Mouse (Mus musculus) heart, embryonic 11.5 days (tissue): ENCODE measurements around the gene Bcat2. TPM values are rescaled to one million over a fixed set of nuclear protein-coding genes. Genes with fewer than 3 reads are reported as not detected.

Source experiments
- ATAC-seq: fragments of 200-750 bp; cut with Nextera tagmentation; replicated peaks from 2 replicates; pipeline ENCODE4 v1.8.0; 2017; ENCODE audit warnings: moderate library complexity; ENCODE audit not compliant: insufficient number of reproducible peaks, low FRiP score, low TSS enrichment
- H3K27ac ChIP-seq: fragments of 300-500 bp; sonication (generic); 2 replicates; pipeline ENCODE4 v1.5.1; 2014; ENCODE audit warnings: mild to moderate bottlenecking, low read depth, low read length
- H3K27me3 ChIP-seq: fragments of 300-500 bp; sonication (generic); 2 replicates; pipeline ENCODE4 v1.6.1; 2014; ENCODE audit warnings: mild to moderate bottlenecking, low read length, mixed read lengths; ENCODE audit not compliant: control insufficient read depth, insufficient read depth
- H3K36me3 ChIP-seq: fragments of 300-500 bp; sonication (generic); 2 replicates; pipeline ENCODE4 v1.6.1; 2014; ENCODE audit warnings: mild to moderate bottlenecking, low read length, moderate library complexity, mixed read lengths; ENCODE audit not compliant: control insufficient read depth, insufficient read depth
- H3K4me1 ChIP-seq: fragments of 300-500 bp; sonication (generic); 2 replicates; pipeline ENCODE4 v1.6.1; 2014; ENCODE audit warnings: low read length; ENCODE audit not compliant: control insufficient read depth, insufficient read depth
- H3K4me2 ChIP-seq: fragments of 300-500 bp; sonication (generic); 2 replicates; pipeline ENCODE4 v1.6.1; 2014; ENCODE audit warnings: mild to moderate bottlenecking, moderate library complexity
- H3K4me3 ChIP-seq: fragments of 300-500 bp; sonication (generic); 2 replicates; pipeline ENCODE4 v1.5.1; 2014; ENCODE audit warnings: low read depth, low read length
- H3K9ac ChIP-seq: fragments of 300-500 bp; sonication (generic); 2 replicates; pipeline ENCODE4 v1.6.1; 2014; ENCODE audit warnings: mild to moderate bottlenecking, low read depth, low read length, moderate library complexity
- H3K9me3 ChIP-seq: fragments of 300-500 bp; sonication (generic); replicated peaks from 2 replicates; pipeline ENCODE4 v1.6.1; 2016; ENCODE audit warnings: low read length; ENCODE audit not compliant: control insufficient read depth
- WGBS: fragments of 180-500 bp; shearing (Covaris S2); extraction: QIAGEN DNeasy Blood & Tissue Kit; methylation state at CpG from one replicate; pipeline ENCODE4 v1.1.7; 2014; ENCODE audit not compliant: insufficient replicate concordance; 5-methylcytosine and 5-hydroxymethylcytosine counted together
- polyA plus RNA-seq: library from polyadenylated mRNA; unstranded; fragments of >200 nt; fragmentation: Nextera tagmentation; extraction: Ambion mirVana; gene quantifications from 2 replicates; pipeline ENCODE4 v1.2.1, GENCODE M21; 2014

The Bcat2 gene
- polyA plus RNA-seq, 1 experiment from 2014 or later = 69.1 TPM

- no peak for ATAC-seq
- WGBS = 43% methylated on average over 8 of the region's 8 CpGs
- no peak within 1 kb of the TSS for H3K9ac ChIP-seq
Observed at GRCm38 (mm10) chr7:45554744-45555143, 15.2 kb upstream of the Bcat2 start, which contains the start of gene Hsd17b14. TSS of gene Hsd17b14 (plus strand) at chr7:45554893.

GRCm38 (mm10) chr7:45555787-45556186, 14.2 kb upstream of the Bcat2 start:
- Histone ChIP-seq H3K9me3 (no peaks in the 10 kb centered on the region), H3K9ac (no peak overlapping the region), H3K27me3 (no peaks in the 10 kb centered on the region), H3K4me1 (no peaks in the 10 kb centered on the region), H3K36me3 (no peaks in the 10 kb centered on the region), H3K27ac (no peak overlapping the region), H3K4me2 (no peak overlapping the region; the same call in 1 of the 2 replicates), H3K4me3 (no peak overlapping the region)
- no peak for ATAC-seq
- WGBS = 18% methylated on average over 8 of the region's 8 CpGs

More at GRCm38 (mm10) chr7:45554744-45555143, 15.2 kb upstream of the Bcat2 start, which contains the start of gene Hsd17b14:
- Histone ChIP-seq H3K4me3 (no peak within 1 kb of the TSS), H3K27me3 (no peaks in the 10 kb centered on the region), H3K36me3 (no peaks in the 10 kb centered on the region), H3K9me3 (no peaks in the 10 kb centered on the region), H3K4me1 (no peaks in the 10 kb centered on the region), H3K4me2 (no peak within 1 kb of the TSS), H3K27ac (no peak within 1 kb of the TSS)

- no peak for ATAC-seq
- no peak overlapping the region for H3K27ac ChIP-seq
- peaks cover 11% of the 10 kb centered on the region for H3K4me1 ChIP-seq
- no peaks in the 10 kb centered on the region for H3K36me3 ChIP-seq
- H3K4me3 ChIP-seq = no peak overlapping the region
- no peak overlapping the region for H3K9ac ChIP-seq
- no peaks in the 10 kb centered on the region for H3K27me3 ChIP-seq
- H3K9me3 ChIP-seq = no peaks in the 10 kb centered on the region
- no peak overlapping the region for H3K4me2 ChIP-seq
- WGBS = 49% methylated on average over 6 of the region's 6 CpGs
Observed at GRCm38 (mm10) chr7:45558907-45559306, 11.0 kb upstream of the Bcat2 start.

GRCm38 (mm10) chr7:45560241-45560640, 9.7 kb upstream of the Bcat2 start:
- no peaks in the 10 kb centered on the region for H3K27me3 ChIP-seq
- H3K36me3 ChIP-seq = no peaks in the 10 kb centered on the region
- peaks cover 11% of the 10 kb centered on the region for H3K4me1 ChIP-seq
- no peaks in the 10 kb centered on the region for H3K9me3 ChIP-seq
- H3K4me2 ChIP-seq = no peak overlapping the region
- H3K9ac ChIP-seq = no peak overlapping the region
- 75% methylated on average over 7 of the region's 7 CpGs for WGBS
- no peak overlapping the region for H3K4me3 ChIP-seq
- ATAC-seq = no peak
- no peak overlapping the region for H3K27ac ChIP-seq

GRCm38 (mm10) chr7:45560843-45561623, 8.9 kb upstream of the Bcat2 start:
- ATAC-seq = no peak
- 23% methylated on average over 17 of the region's 17 CpGs for WGBS
- no peaks in the 10 kb centered on the region for H3K36me3 ChIP-seq
- no peak overlapping the region for H3K27ac ChIP-seq
- peak overlapping the region; percentile 30; the same call in 1 of the 2 replicates for H3K9ac ChIP-seq
- H3K9me3 ChIP-seq = no peaks in the 10 kb centered on the region
- H3K4me1 ChIP-seq = peaks cover 11% of the 10 kb centered on the region
- H3K27me3 ChIP-seq = no peaks in the 10 kb centered on the region
- H3K4me3 ChIP-seq = no peak overlapping the region
- H3K4me2 ChIP-seq = peak overlapping the region; percentile 37

- H3K4me3 ChIP-seq = 0 out of 2 replicates have a peak overlapping the region, but pooled peaks have one; percentile 0
Observed at GRCm38 (mm10) chr7:45561624-45562520, 8.1 kb upstream of the Bcat2 start.

GRCm38 (mm10) chr7:45564811-45565210, 5.1 kb upstream of the Bcat2 start:
- no peaks in the 10 kb centered on the region for H3K36me3 ChIP-seq
- H3K27ac ChIP-seq = no peak overlapping the region
- no peaks in the 10 kb centered on the region for H3K27me3 ChIP-seq
- no peak overlapping the region for H3K9ac ChIP-seq
- H3K4me1 ChIP-seq = peaks cover 20% of the 10 kb centered on the region
- no peak for ATAC-seq
- no peak overlapping the region for H3K4me2 ChIP-seq
- WGBS = 54% methylated on average over 2 of the region's 2 CpGs
- no peaks in the 10 kb centered on the region for H3K9me3 ChIP-seq
- no peak overlapping the region for H3K4me3 ChIP-seq

More at GRCm38 (mm10) chr7:45561624-45562520, 8.1 kb upstream of the Bcat2 start:
- H3K4me2 ChIP-seq = peak overlapping the region; percentile 29
- no peak overlapping the region for H3K27ac ChIP-seq
- no peaks in the 10 kb centered on the region for H3K36me3 ChIP-seq
- peak overlapping the region; percentile 30; the same call in 1 of the 2 replicates for H3K9ac ChIP-seq
- no peaks in the 10 kb centered on the region for H3K9me3 ChIP-seq
- ATAC-seq = 0 out of 2 replicates have a peak, but pooled peaks have one; percentile 19
- H3K4me1 ChIP-seq = peaks cover 11% of the 10 kb centered on the region
- 47% methylated on average over 12 of the region's 12 CpGs for WGBS
- H3K27me3 ChIP-seq = no peaks in the 10 kb centered on the region

- no peak overlapping the region for H3K4me3 ChIP-seq
- H3K4me2 ChIP-seq = no peak overlapping the region
- H3K9me3 ChIP-seq = no peaks in the 10 kb centered on the region
- 85% methylated on average over 9 of the region's 9 CpGs for WGBS
- no peaks in the 10 kb centered on the region for H3K27me3 ChIP-seq
- H3K4me1 ChIP-seq = peaks cover 20% of the 10 kb centered on the region
- no peak for ATAC-seq
- H3K27ac ChIP-seq = no peak overlapping the region
- H3K36me3 ChIP-seq = no peaks in the 10 kb centered on the region
- no peak overlapping the region for H3K9ac ChIP-seq
Observed at GRCm38 (mm10) chr7:45565446-45565845, 4.5 kb upstream of the Bcat2 start.
